ENCODE assay signal across 18 mouse cellular contexts in genomic region chr5:129581015-129581414, GRCm38 (mm10). TPM values are rescaled to one million over a fixed set of nuclear protein-coding genes. Genes with fewer than 3 reads are reported as not detected.
DNase-seq lines count a peak whose midpoint lies in the region.
"Had no signal": no experiment of that assay in that cellular context is flagged by ENCODE, and none has a peak within 500 bp of the region (broad histone marks: within the 10 kb centered on the region; RNA-seq: fewer than 3 reads in every experiment).

No protein-coding gene starts in this region.

- no peak overlapping the region for H3K4me3 ChIP-seq in embryonic facial prominence, embryonic 10.5 days
- H3K4me3 ChIP-seq: embryonic facial prominence, embryonic 12.5 days; heart, embryonic 10.5 days; hindbrain, embryonic 13.5 days; limb, embryonic 13.5 days; midbrain, embryonic 13.5 days; myocyte had no signal

- H3K36me3 ChIP-seq in embryonic facial prominence, embryonic 10.5 days (replicated peaks) = no peaks in the 10 kb centered on the region
- H3K36me3 ChIP-seq: embryonic facial prominence, embryonic 12.5 days; heart, embryonic 10.5 days; hindbrain, embryonic 13.5 days; limb, embryonic 13.5 days; midbrain, embryonic 13.5 days had no signal

- peaks cover 26% of the 10 kb centered on the region for H3K4me1 ChIP-seq in embryonic facial prominence, embryonic 10.5 days

- no peaks in the 10 kb centered on the region for H3K9me3 ChIP-seq in embryonic facial prominence, embryonic 10.5 days
- H3K9me3 ChIP-seq: embryonic facial prominence, embryonic 12.5 days; heart, embryonic 10.5 days; hindbrain, embryonic 13.5 days; limb, embryonic 13.5 days; midbrain, embryonic 13.5 days had no signal

- peak; percentile 42 for DNase-seq in cerebellum, adult 9-10 months
- DNase-seq in cerebellum, adult 11 months = no peak
- DNase-seq in layer of hippocampus, adult 9-11 months = peak; percentile 57
- no peak for DNase-seq in layer of hippocampus, postnatal 36 days
- DNase-seq in left cerebral cortex, adult 8-10 months (ENCODE audit: low spot score in 2 of 2) = peak; percentile 36 to 89
- peak; percentile 67 for DNase-seq in right cerebral cortex, postnatal 25 days
- DNase-seq in lung, postnatal 10 days = no peak
- DNase-seq in embryonic facial prominence, embryonic 10.5 days (ENCODE audit: low spot score) = no peak
- DNase-seq: cerebellum, postnatal 25 days; gastrocnemius, postnatal 14 days; heart, postnatal 10 days had no signal

- no peak overlapping the region for H3K27ac ChIP-seq in embryonic facial prominence, embryonic 10.5 days (replicated peaks)
- H3K27ac ChIP-seq: embryonic facial prominence, embryonic 12.5 days; heart, embryonic 10.5 days; hindbrain, embryonic 13.5 days; limb, embryonic 13.5 days; liver, embryonic 14.5 days; midbrain, embryonic 13.5 days had no signal

- WGBS in embryonic facial prominence, embryonic 10.5 days = 77% methylated on average over 7 of the region's 7 CpGs

- peaks cover 57% of the 10 kb centered on the region for H3K27me3 ChIP-seq in embryonic facial prominence, embryonic 10.5 days (replicated peaks; ENCODE audit: low read depth, poor library complexity, severe bottlenecking)

RNA-seq across cellular contexts. Expression of gene Mmp17, which starts 3.0 kb away (rescaled TPM):
- total RNA-seq in layer of hippocampus, postnatal 36 days (2021) = 100 to 1,000 TPM; 128 to 136 TPM
- total RNA-seq in left cerebral cortex, adult 8-10 months (2022) = 100 to 1,000 TPM in 1 of 4 experiments, 10 to 100 TPM in 3; 83.3 to 102 (median 90.9) TPM
- polyA plus RNA-seq in embryonic facial prominence, embryonic 10.5 days (2016; fragmentation: Nextera tagmentation; extraction: Ambion mirVana) = 2.1 and 3.4 TPM in 2 replicates

Comparison
In these comparisons a context has a peak if more than half of its experiments do, and no peak if none do; other contexts are left out.
1. DNase-seq: peak in cerebellum, adult 9-10 months (single experiment), layer of hippocampus, adult 9-11 months (single experiment), left cerebral cortex, adult 8-10 months (2 of 2) and right cerebral cortex, postnatal 25 days (single experiment); none in cerebellum, adult 11 months (single experiment), layer of hippocampus, postnatal 36 days (0 of 2), lung, postnatal 10 days (single experiment) and embryonic facial prominence, embryonic 10.5 days (single experiment).